Mouse (Mus musculus): ENCODE results near the gene Specc1. TPM values are rescaled to one million over a fixed set of nuclear protein-coding genes. Genes with fewer than 3 reads are reported as not detected.

Gene Specc1
- total RNA-seq, 2 experiments from 2014 or later: 1.5 to 2.3 TPM

- Histone ChIP-seq H3K4me3 (no peak overlapping the region), H3K27ac (no peak overlapping the region)
- DNase-seq: no peak
- intact Hi-C loops (cut with DNase I): loop anchor here (10.0 kb wide), 1 partner anchor 91 kb away; the partner anchor contains the start of gene Specc1
- TF ChIP-seq CTCF (IDR thresholded peaks at IDR 0.05): no peak
These were observed 89.4 kb downstream of the Specc1 start for GRCm38 (mm10) chr11:62045964-62046363.

- peak; percentile 88 for TF ChIP-seq CTCF (IDR thresholded peaks at IDR 0.05)
- intact Hi-C loops (cut with DNase I): loop anchor here (1.0 to 10.0 kb wide), 3 partner anchors 79 to 232 kb away; partner anchors contain the start of gene Specc1
- DNase-seq: peak; percentile 72
- no peak overlapping the region for H3K27ac ChIP-seq
- no peak overlapping the region for H3K4me3 ChIP-seq
These were observed 91.5 kb downstream of the Specc1 start for GRCm38 (mm10) chr11:62047817-62048640.

GRCm38 (mm10) chr11:62049170-62049569 is 92.6 kb downstream of the Specc1 start:
- TF ChIP-seq CTCF (IDR thresholded peaks at IDR 0.05): no peak
- intact Hi-C loops (cut with DNase I): loop anchor here (10.0 kb wide), 1 partner anchor 94 kb away; the partner anchor contains the start of gene Specc1

GRCm38 (mm10) chr11:62050356-62051330 is 94.1 kb downstream of the Specc1 start:
- DNase-seq: no peak
- no peak overlapping the region for H3K4me3 ChIP-seq
- H3K27ac ChIP-seq: no peak overlapping the region
- intact Hi-C loops (cut with DNase I): no loop called here
- no peak for TF ChIP-seq CTCF (IDR thresholded peaks at IDR 0.05)

More at GRCm38 (mm10) chr11:62049170-62049569, 92.6 kb downstream of the Specc1 start:
- no peak overlapping the region for H3K27ac ChIP-seq
- no peak for DNase-seq
- no peak overlapping the region for H3K4me3 ChIP-seq

- no peak for DNase-seq
- Histone ChIP-seq H3K27ac (no peak overlapping the region), H3K4me3 (no peak overlapping the region)
- TF ChIP-seq CTCF (IDR thresholded peaks at IDR 0.05): no peak
- intact Hi-C loops (cut with DNase I): no loop called here
These were observed 94.9 kb downstream of the Specc1 start for GRCm38 (mm10) chr11:62051487-62051886.

GRCm38 (mm10) chr11:62053928-62054327 is 97.4 kb downstream of the Specc1 start:
- intact Hi-C loops (cut with DNase I): no loop called here
- DNase-seq: no peak
- H3K27ac ChIP-seq: no peak overlapping the region
- no peak for TF ChIP-seq CTCF (IDR thresholded peaks at IDR 0.05)
- H3K4me3 ChIP-seq: no peak overlapping the region

GRCm38 (mm10) chr11:62064565-62064964 is 108.0 kb downstream of the Specc1 start:
- TF ChIP-seq CTCF (IDR thresholded peaks at IDR 0.05): no peak
- intact Hi-C loops (cut with DNase I): no loop called here
- H3K4me3 ChIP-seq: no peak overlapping the region

GRCm38 (mm10) chr11:62065655-62066054 is 109.1 kb downstream of the Specc1 start:
- H3K27ac ChIP-seq: no peak overlapping the region
- no peak overlapping the region for H3K4me3 ChIP-seq
- intact Hi-C loops (cut with DNase I): no loop called here
- DNase-seq: no peak
- TF ChIP-seq CTCF (IDR thresholded peaks at IDR 0.05): no peak

More at GRCm38 (mm10) chr11:62064565-62064964, 108.0 kb downstream of the Specc1 start:
- no peak for DNase-seq
- no peak overlapping the region for H3K27ac ChIP-seq

GRCm38 (mm10) chr11:62069554-62069953 is 113.0 kb downstream of the Specc1 start:
- Histone ChIP-seq H3K4me3 (no peak overlapping the region), H3K27ac (no peak overlapping the region)
- intact Hi-C loops (cut with DNase I): no loop called here
- TF ChIP-seq CTCF (IDR thresholded peaks at IDR 0.05): no peak
- DNase-seq: no peak

GRCm38 (mm10) chr11:62070206-62070605 is 113.6 kb downstream of the Specc1 start:
- no peak for TF ChIP-seq CTCF (IDR thresholded peaks at IDR 0.05)
- intact Hi-C loops (cut with DNase I): no loop called here
- no peak for DNase-seq
- no peak overlapping the region for H3K27ac ChIP-seq
- no peak overlapping the region for H3K4me3 ChIP-seq

- intact Hi-C loops (cut with DNase I): no loop called here
- no peak for TF ChIP-seq CTCF (IDR thresholded peaks at IDR 0.05)
- H3K27ac ChIP-seq: no peak overlapping the region
- no peak overlapping the region for H3K4me3 ChIP-seq
- no peak for DNase-seq
These were observed 115.8 kb downstream of the Specc1 start for GRCm38 (mm10) chr11:62072406-62072805.

GRCm38 (mm10) chr11:62073575-62074140 is 117.1 kb downstream of the Specc1 start:
- DNase-seq: no peak
- intact Hi-C loops (cut with DNase I): no loop called here
- no peak overlapping the region for H3K27ac ChIP-seq
- H3K4me3 ChIP-seq: no peak overlapping the region
- TF ChIP-seq CTCF (IDR thresholded peaks at IDR 0.05): no peak

Measured in gastrocnemius, adult 2 months (tissue).